In the genomic region with DNA sequence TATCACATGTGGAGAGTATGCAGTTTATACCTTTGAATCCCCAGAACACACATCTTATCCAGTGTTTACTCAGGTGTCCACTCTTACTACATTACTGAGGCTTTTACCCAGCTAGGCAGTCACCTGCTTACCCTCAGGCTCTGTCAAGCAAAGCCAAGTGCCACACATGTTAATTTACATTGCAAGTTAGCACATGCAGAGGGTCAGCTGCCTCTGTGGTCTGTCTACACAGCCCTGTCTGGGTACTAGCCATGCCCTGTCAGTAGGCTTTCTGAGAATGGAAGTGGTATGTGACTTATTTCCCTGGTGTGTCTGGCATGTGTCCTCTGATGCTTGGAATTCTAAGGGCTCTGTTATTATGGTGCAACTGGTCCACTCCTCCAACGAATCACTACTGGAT, we compare ENCODE assay signal across 18 mouse cellular contexts.
"Had no signal": no experiment of that assay in that cellular context is flagged by ENCODE, and none has a peak within 500 bp of the region (broad histone marks: within the 10 kb centered on the region; RNA-seq: fewer than 3 reads in every experiment).

No protein-coding gene starts in this region.

- H3K9ac ChIP-seq: limb, embryonic 12.5 days; liver, embryonic 13.5 days; liver, postnatal 0 days; midbrain, embryonic 12.5 days; neural tube, embryonic 15.5 days had no signal

- ATAC-seq: intestine, embryonic 16.5 days; liver, postnatal 0 days; midbrain, embryonic 16.5 days had no signal

- H3K27ac ChIP-seq: kidney, postnatal 0 days; limb, embryonic 12.5 days; liver, embryonic 13.5 days; macrophage; midbrain, embryonic 12.5 days; neural tube, embryonic 15.5 days had no signal

- H3K4me1 ChIP-seq: limb, embryonic 12.5 days; liver, embryonic 13.5 days; megakaryocyte, embryonic 14.5 days; midbrain, embryonic 12.5 days; neural tube, embryonic 15.5 days had no signal

- H3K36me3 ChIP-seq: limb, embryonic 12.5 days; liver, embryonic 13.5 days; midbrain, embryonic 12.5 days; neural tube, embryonic 15.5 days had no signal

- H3K4me2 ChIP-seq: limb, embryonic 12.5 days; liver, embryonic 13.5 days; midbrain, embryonic 12.5 days; neural tube, embryonic 15.5 days had no signal

- H3K27me3 ChIP-seq: limb, embryonic 12.5 days; liver, embryonic 13.5 days; megakaryocyte, embryonic 14.5 days; midbrain, embryonic 12.5 days; neural tube, embryonic 15.5 days had no signal

- H3K4me3 ChIP-seq: limb, embryonic 12.5 days; liver, embryonic 13.5 days; megakaryocyte, embryonic 14.5 days; midbrain, embryonic 12.5 days; neural tube, embryonic 15.5 days had no signal

- DNase-seq: kidney, adult 8-10 months; kidney, postnatal 36 days; layer of hippocampus, adult 9-11 months; layer of hippocampus, postnatal 36 days; liver; liver, embryonic 13.5 days; liver, postnatal 0 days; right cerebral cortex, adult 18-20 months; right cerebral cortex, postnatal 25 days; thymus, postnatal 4 days had no signal

- H3K9me3 ChIP-seq: limb, embryonic 12.5 days; liver, embryonic 13.5 days; midbrain, embryonic 12.5 days; neural tube, embryonic 15.5 days had no signal
